Mouse (Mus musculus): ENCODE measurements at regions not wholly inside any gene's neighbourhood (a gene's known extent, or its start where the extent isn't known, plus 50 kb on each side); places are given as distances from the start of the nearest gene placed in this dataset.
"Not testable (repeated sequence)": the region's sequence is repeated elsewhere in the genome, so short reads cannot be mapped to it uniquely, and the experiment has no call there.

DNA sequence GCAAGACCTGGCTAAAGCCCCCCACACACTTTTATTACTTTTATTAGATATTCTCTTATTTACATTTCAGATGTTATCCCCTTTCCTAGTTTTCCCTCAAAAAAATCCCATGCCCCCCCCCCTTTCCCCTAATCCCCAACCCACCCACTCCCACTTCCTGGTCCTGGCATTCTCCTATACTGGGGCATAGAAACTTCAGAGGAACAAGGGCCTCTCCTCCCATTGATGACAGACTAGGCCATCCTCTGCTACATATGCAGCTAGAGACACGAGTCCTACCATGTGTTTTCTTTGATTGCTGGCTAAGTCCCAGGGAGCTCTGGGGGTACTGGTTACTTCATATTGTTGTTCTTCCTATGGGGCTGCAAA lies 116.8 kb downstream of the Rfpl4b start:
- not testable (repeated sequence) for H3K9me3 ChIP-seq (replicated peaks); DNase-seq (ENCODE audit: low spot score); H3K27me3 ChIP-seq (ENCODE audit: low read depth, poor library complexity, severe bottlenecking); H3K36me3 ChIP-seq; H3K4me3 ChIP-seq
- WGBS: 22% methylated on average over 1 of the region's 1 CpGs
- peak overlapping the region; percentile 64 for H3K27ac ChIP-seq
- H3K4me1 ChIP-seq: peaks cover 14% of the 10 kb centered on the region

DNA sequence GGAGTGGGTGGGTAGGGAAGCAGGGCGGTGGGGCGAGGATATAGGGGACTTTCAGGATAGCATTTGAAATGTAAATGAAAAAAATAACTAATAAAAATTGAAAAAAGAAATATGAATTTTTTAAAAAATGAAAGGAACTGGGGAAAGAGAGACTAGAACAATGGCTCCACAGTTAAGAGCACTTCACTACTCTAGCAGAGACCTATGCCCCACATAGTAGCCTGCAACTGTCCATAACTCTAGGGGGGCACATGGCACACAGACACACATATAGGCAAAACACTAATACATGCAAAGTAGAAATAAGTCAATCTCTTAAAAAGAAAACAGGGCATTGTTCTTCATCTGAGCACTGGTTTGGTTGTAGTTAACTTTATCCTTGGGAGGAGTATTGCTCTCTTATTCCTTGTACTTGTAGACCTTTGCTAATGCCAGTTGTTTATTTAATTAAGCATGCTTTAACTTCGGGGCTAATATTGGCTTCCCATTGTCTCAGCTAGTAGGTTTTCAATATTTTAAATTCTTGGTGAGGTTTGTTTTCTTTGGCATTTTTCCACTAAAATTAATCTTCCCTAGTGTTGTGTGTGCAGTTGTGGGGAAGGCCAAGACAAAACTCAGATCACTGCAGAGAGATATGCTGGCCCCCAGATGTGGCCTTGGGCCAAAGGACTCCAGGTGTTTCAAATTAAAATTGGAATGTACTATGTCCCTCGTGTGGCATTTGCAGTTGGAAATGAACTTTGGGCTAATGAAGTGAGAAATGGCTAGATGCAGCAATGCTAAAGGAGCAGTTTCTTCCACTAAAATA lies 117.4 kb downstream of the Rfpl4b start:
- peaks cover 14% of the 10 kb centered on the region for H3K4me1 ChIP-seq
- 71% methylated on average over 4 of the region's 4 CpGs for WGBS
- H3K27me3 ChIP-seq (ENCODE audit: low read depth, poor library complexity, severe bottlenecking): no peaks in the 10 kb centered on the region
- DNase-seq (ENCODE audit: low spot score): peak; percentile 36
- H3K4me3 ChIP-seq: no peak overlapping the region
- H3K27ac ChIP-seq: peak overlapping the region; percentile 64
- no peaks in the 10 kb centered on the region for H3K36me3 ChIP-seq
- H3K9me3 ChIP-seq (replicated peaks): no peaks in the 10 kb centered on the region

DNA sequence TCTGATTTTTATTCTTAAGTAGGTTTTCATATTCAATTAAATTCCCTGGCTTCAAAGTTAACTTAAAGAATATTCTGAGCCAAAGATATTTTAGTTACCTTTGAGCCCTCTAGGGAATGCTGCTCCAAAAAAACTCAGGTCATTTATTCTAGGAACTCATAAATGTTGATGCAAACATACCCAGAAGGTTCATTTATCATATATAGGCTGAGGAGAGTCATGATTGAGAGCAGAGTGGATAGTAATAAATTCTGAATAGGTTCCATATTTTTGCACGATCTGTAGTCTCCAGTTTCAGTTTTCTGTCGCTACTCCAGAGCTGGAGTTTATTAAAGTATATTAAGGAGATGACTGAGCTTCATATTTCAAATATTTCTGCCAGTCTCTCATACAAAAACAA lies 144.1 kb downstream of the Rfpl4b start:
- DNase-seq (ENCODE audit: low spot score): no peak
- Histone ChIP-seq H3K4me3 (no peak overlapping the region), H3K9me3 (replicated peaks) (no peaks in the 10 kb centered on the region), H3K27me3 (ENCODE audit: low read depth, poor library complexity, severe bottlenecking) (no peaks in the 10 kb centered on the region), H3K36me3 (no peaks in the 10 kb centered on the region), H3K27ac (no peak overlapping the region), H3K4me1 (no peaks in the 10 kb centered on the region)
- WGBS: 66% methylated on average over 2 of the region's 2 CpGs

DNA sequence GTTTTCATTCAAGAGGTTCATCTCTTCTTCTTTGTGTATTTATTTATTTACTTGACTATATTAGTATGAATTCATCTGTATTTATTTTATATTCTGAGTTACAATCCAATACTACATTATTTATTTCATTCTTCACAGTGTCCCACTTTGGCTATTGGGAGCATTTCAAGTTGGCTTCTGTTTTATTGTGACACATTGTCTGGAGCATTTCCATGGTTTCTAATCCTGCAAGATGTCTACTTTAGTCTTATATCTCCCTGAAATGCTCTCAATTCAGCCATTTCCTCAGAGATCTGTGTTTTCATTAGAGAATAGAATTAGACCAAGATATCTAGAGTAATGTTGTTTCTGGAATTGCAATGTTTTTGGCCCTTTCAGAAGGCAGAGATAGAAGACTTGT lies 153.0 kb downstream of the Rfpl4b start:
- Histone ChIP-seq H3K27ac (no peak overlapping the region), H3K4me1 (no peaks in the 10 kb centered on the region), H3K27me3 (ENCODE audit: low read depth, poor library complexity, severe bottlenecking) (no peaks in the 10 kb centered on the region), H3K9me3 (replicated peaks) (no peaks in the 10 kb centered on the region), H3K4me3 (no peak overlapping the region), H3K36me3 (no peaks in the 10 kb centered on the region)
- DNase-seq (ENCODE audit: low spot score): no peak

DNA sequence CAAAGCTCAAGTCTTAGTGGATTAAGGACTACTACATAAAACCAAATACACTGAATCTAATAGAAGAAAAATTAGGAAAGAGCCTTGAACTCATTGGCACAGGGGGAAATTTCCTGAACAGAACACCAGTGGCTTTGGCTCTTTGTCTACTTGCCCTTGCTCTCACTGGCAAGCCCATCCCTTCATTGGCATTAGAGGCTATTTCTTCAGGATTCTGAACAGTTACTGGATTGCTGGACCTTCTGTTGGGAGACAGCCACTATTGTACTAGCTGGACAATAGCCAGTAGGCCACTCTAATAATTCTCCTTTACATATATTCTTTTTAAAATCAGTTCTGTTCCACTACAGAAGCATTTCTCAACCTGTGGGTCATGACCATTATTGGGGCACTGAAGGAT lies 153.7 kb downstream of the Rfpl4b start:
- no peaks in the 10 kb centered on the region for H3K27me3 ChIP-seq (ENCODE audit: low read depth, poor library complexity, severe bottlenecking)
- DNase-seq (ENCODE audit: low spot score): no peak
- H3K9me3 ChIP-seq (replicated peaks): no peaks in the 10 kb centered on the region
- H3K4me3 ChIP-seq: no peak overlapping the region
- no peaks in the 10 kb centered on the region for H3K36me3 ChIP-seq
- no peaks in the 10 kb centered on the region for H3K4me1 ChIP-seq
- H3K27ac ChIP-seq: no peak overlapping the region

DNA sequence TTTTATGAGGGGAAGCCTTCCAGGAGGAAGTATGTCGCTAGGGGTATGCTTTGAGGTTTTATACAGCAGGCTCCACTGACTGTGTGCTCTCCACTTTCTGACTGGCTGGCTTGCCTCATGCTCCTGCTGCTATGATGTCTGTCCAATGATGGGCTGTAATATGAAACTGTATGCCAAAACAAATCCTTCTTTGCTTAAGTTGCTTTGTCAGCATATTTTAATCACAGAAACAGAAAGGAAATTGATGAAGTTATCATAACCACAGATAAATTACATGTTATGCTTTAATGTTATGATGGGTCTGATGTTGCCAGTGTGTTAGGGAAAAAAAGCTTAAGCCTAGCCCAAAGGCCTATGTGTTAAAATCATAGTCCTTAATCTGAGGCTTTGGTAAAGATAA lies 185.9 kb downstream of the Rfpl4b start:
- 75% methylated on average over 1 of the region's 1 CpGs for WGBS

DNA sequence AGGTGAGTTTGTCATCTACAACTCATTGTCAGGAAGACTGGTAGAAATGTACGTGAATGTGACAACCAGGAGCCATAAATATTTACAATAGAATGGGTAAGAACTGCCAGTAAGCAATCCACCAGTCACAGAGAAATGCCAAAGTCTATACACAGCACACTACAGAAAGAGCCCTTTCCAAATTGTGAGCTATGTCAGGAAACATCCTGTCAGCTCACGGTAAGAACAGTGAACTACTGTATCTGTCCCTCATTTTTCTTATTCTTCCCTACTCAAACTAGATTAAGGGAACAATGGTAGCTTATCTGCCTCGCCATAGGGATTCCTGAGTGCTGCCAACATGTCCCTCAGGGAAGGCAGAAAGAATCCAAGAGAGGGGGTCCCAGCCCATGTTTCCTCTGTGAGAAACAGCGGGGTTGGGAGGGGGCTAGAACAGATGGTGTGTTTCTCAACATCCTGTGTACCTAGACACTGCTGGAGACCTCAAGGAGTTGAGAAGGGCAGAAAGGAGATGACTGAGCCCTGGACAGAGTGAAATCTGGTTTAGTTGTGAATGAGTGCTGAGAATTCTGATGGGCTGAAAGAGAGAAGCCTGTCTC lies 191.6 kb downstream of the Rfpl4b start:
- H3K27me3 ChIP-seq (ENCODE audit: low read depth, poor library complexity, severe bottlenecking): no peaks in the 10 kb centered on the region
- no peak overlapping the region for H3K4me3 ChIP-seq
- DNase-seq (ENCODE audit: low spot score): no peak
- no peaks in the 10 kb centered on the region for H3K4me1 ChIP-seq
- H3K36me3 ChIP-seq: no peaks in the 10 kb centered on the region
- no peaks in the 10 kb centered on the region for H3K9me3 ChIP-seq (replicated peaks)
- 83% methylated on average over 4 of the region's 4 CpGs for WGBS
- H3K27ac ChIP-seq: no peak overlapping the region

More for the DNA sequence above, 185.9 kb downstream of the Rfpl4b start:
- no peak overlapping the region for H3K27ac ChIP-seq
- DNase-seq (ENCODE audit: low spot score): no peak
- H3K4me1 ChIP-seq: no peaks in the 10 kb centered on the region
- no peak overlapping the region for H3K4me3 ChIP-seq
- H3K36me3 ChIP-seq: no peaks in the 10 kb centered on the region
- no peaks in the 10 kb centered on the region for H3K9me3 ChIP-seq (replicated peaks)
- H3K27me3 ChIP-seq (ENCODE audit: low read depth, poor library complexity, severe bottlenecking): no peaks in the 10 kb centered on the region

DNA sequence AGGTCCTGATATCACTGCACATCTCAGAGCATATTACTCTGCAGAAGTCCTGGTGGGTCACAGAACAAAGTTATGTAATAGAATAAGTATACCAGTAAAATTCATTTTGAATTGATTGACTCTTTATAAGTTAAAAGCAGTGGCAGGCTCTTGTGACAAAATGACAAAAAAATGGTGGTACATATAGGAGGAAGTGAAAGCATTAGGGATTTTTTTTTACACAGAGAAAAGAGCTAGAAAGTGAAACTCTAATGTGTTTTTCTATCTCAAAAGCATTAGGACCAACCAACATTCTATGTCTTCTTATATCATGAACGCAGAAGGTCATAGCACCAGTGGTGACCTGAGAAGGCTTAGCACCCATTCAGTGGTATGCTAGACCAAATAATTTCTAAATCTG lies 198.2 kb downstream of the Rfpl4b start:
- Histone ChIP-seq H3K9me3 (replicated peaks) (no peaks in the 10 kb centered on the region), H3K27ac (no peak overlapping the region), H3K36me3 (no peaks in the 10 kb centered on the region), H3K4me3 (no peak overlapping the region), H3K27me3 (ENCODE audit: low read depth, poor library complexity, severe bottlenecking) (no peaks in the 10 kb centered on the region), H3K4me1 (no peaks in the 10 kb centered on the region)
- 90% methylated on average over 1 of the region's 1 CpGs for WGBS
- no peak for DNase-seq (ENCODE audit: low spot score)

DNA sequence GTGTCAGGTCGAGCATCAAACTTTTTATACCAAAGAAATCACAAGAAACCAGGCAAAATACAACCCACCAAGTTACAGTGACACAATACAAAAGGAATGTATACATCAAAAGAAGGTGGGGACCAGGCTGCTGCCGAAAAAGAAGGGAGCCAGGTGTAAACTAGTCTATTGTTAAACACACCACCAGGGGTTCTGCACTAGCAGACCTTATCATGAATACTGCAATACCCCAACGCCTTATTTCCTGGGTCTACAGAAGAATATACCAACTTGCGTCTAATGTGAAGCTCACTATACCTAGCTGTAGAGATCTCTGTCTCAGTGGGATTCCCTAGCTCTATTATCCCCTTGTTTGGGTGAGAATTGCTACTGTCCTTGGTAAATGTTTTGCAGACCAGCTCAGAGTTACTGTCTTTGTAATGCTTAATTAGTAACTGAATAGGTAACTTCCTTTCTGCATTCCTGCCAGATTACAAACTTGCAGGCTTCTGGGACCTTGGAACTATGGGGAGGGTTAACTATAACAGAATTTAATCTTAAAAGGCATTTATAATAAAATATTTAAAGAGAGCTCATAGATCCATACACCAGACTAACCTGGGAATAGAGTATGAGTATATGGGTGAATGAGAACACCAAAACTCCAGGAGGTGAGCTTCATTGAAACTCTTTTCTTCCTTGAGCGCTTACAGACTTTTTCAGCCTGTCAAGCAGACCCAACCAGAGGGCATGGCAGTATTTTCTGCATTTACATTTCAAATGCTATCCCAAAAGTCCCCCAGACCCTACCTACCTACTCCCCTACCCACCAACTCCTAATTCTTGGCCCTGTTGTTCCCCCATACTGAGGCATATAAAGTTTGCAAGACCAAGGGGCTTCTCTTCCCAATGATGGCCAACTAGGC lies 211.7 kb downstream of the Rfpl4b start:
- WGBS: 86% methylated on average over 5 of the region's 5 CpGs
- H3K27ac ChIP-seq: no peak overlapping the region
- H3K4me1 ChIP-seq: no peaks in the 10 kb centered on the region
- H3K9me3 ChIP-seq (replicated peaks): 0 out of 2 replicates have a peak, but pooled peaks cover 2% of the 10 kb centered on the region
- no peaks in the 10 kb centered on the region for H3K27me3 ChIP-seq (ENCODE audit: low read depth, poor library complexity, severe bottlenecking)
- H3K36me3 ChIP-seq: no peaks in the 10 kb centered on the region
- H3K4me3 ChIP-seq: no peak overlapping the region
- DNase-seq (ENCODE audit: low spot score): no peak

DNA sequence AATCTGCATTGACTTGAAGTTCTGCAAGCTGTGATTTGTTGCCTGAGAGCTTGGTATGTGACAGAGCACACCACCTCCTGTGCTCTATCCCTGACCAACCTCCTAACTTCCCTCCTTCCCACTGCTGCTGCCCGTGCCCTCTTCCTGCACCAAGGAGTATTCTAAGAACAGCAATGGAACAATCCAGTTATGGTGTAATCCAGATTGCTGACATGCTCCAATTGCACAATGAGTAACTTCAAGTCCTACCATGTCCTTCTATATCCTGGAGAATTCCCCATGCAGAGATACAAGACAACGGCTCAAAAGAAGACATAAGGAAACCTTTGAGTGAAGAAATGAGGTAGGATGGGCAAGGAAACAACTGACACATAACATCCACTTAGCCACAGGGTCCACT lies 235.5 kb downstream of the Rfpl4b start:
- no peaks in the 10 kb centered on the region for H3K9me3 ChIP-seq (replicated peaks)
- H3K27me3 ChIP-seq (ENCODE audit: low read depth, poor library complexity, severe bottlenecking): no peaks in the 10 kb centered on the region
- no peak overlapping the region for H3K4me3 ChIP-seq
- 91% methylated on average over 2 of the region's 2 CpGs for WGBS
- H3K27ac ChIP-seq: no peak overlapping the region
- H3K4me1 ChIP-seq: no peaks in the 10 kb centered on the region
- no peak for DNase-seq (ENCODE audit: low spot score)
- no peaks in the 10 kb centered on the region for H3K36me3 ChIP-seq

DNA sequence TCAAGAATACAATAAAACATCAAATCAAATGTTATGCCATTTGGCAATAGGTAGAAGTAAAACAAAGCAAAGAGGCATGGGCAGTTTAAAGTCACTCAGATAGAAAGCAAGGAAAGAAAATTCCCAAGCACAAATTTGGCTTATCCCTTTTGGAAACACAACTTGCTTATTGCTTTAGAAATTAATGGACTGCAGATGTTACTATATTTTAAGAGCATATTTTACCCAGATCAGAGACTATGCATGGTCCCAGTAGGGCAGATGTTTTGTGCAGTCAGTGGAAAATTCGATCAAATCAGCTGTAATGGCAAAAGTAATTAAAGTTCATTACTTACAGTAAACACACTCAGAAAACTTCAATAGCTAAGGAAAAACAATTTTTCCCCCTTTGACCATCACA lies 245.9 kb downstream of the Rfpl4b start:
- Histone ChIP-seq H3K4me1 (peaks cover 12% of the 10 kb centered on the region), H3K9me3 (replicated peaks) (no peaks in the 10 kb centered on the region), H3K27me3 (ENCODE audit: low read depth, poor library complexity, severe bottlenecking) (no peaks in the 10 kb centered on the region), H3K27ac (no peak overlapping the region), H3K36me3 (no peaks in the 10 kb centered on the region), H3K4me3 (no peak overlapping the region)
- DNase-seq (ENCODE audit: low spot score): no peak
- WGBS: 77% methylated on average over 1 of the region's 1 CpGs

DNA sequence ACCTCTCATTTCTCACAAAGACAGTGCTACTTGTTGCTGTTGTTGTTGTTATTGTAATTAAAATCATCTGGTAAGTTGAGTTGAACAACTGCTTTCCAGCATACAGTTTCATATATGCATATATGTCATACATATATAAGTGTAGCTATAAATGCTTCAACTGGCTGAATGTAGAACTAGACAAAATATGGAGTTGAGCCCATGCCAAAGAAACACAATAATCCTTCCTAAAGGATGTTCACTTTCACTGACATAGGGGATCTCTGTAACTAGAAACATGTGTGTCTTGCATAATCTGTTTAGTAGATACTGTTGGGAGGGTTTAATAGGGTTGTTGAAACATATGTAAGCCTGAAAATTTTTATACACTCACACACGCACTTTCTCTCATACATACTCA lies 247.9 kb downstream of the Rfpl4b start:
- Histone ChIP-seq H3K9me3 (replicated peaks) (no peaks in the 10 kb centered on the region), H3K4me3 (no peak overlapping the region), H3K36me3 (no peaks in the 10 kb centered on the region), H3K27me3 (ENCODE audit: low read depth, poor library complexity, severe bottlenecking) (no peaks in the 10 kb centered on the region), H3K27ac (no peak overlapping the region), H3K4me1 (peaks cover 12% of the 10 kb centered on the region)
- DNase-seq (ENCODE audit: low spot score): no peak
- 79% methylated on average over 1 of the region's 1 CpGs for WGBS

DNA sequence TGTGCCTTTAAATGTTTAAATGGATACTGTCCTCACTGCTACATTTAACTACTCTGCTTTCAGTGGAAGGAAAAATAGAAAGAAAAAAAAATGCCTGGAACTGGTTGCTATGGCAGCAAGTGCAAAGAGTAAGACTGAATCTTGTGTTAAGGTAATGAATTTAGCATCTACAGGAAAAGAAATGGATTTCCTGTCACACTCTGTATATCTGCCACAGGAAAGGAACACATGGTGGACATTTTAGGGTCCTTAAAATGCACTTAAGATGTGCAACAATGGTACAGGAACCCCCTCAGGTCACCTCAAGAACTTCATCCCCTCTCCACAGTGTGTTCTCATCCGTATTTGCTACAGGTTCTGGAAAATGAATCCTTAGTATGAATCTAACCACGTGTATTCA lies 248.4 kb downstream of the Rfpl4b start:
- WGBS: 70% methylated on average over 2 of the region's 2 CpGs
- H3K27me3 ChIP-seq (ENCODE audit: low read depth, poor library complexity, severe bottlenecking): no peaks in the 10 kb centered on the region
- no peaks in the 10 kb centered on the region for H3K9me3 ChIP-seq (replicated peaks)
- DNase-seq (ENCODE audit: low spot score): no peak
- H3K27ac ChIP-seq: no peak overlapping the region
- H3K4me1 ChIP-seq: peaks cover 12% of the 10 kb centered on the region
- no peak overlapping the region for H3K4me3 ChIP-seq
- no peaks in the 10 kb centered on the region for H3K36me3 ChIP-seq
